Mouse (Mus musculus) liver, adult 2 months (tissue): ENCODE data around the gene Hist1h2af. TPM values are rescaled to one million over a fixed set of nuclear protein-coding genes. Genes with fewer than 3 reads are reported as not detected.
"Not testable (repeated sequence)": the region's sequence is repeated elsewhere in the genome, so short reads cannot be mapped to it uniquely, and the experiment has no call there.

ENCODE experiments used
- DNase-seq: peaks from one replicate; pipeline ENCODE4 v3.0.0-alpha.2; 2011; ENCODE audit warnings: low read depth, low spot score; ENCODE audit errors: extremely low read depth
- H3K27ac ChIP-seq: fragments of 200-500 bp; replicated peaks from 2 replicates; pipeline ENCODE4 v1.5.1; 2012; ENCODE audit warnings: low read depth, mild to moderate bottlenecking, control low read depth, inconsistent platforms, low read length; ENCODE audit not compliant: insufficient read depth
- H3K27me3 ChIP-seq: fragments of 200-500 bp; 2 replicates; pipeline ENCODE4 v1.6.1; 2012; ENCODE audit warnings: mild to moderate bottlenecking, moderate library complexity, low read length, inconsistent platforms; ENCODE audit not compliant: control insufficient read depth, insufficient read depth
- H3K36me3 ChIP-seq: fragments of 200-500 bp; 2 replicates; pipeline ENCODE4 v1.6.1; 2012; ENCODE audit warnings: low read length, inconsistent platforms; ENCODE audit not compliant: control insufficient read depth, insufficient read depth
- H3K4me1 ChIP-seq: fragments of 200-500 bp; 2 replicates; pipeline ENCODE4 v1.6.1; 2011; ENCODE audit warnings: low read length; ENCODE audit not compliant: control insufficient read depth, insufficient read depth
- H3K4me3 ChIP-seq: fragments of 200-500 bp; 2 replicates; pipeline ENCODE4 v1.5.1; 2011; ENCODE audit warnings: low read depth, mild to moderate bottlenecking, control low read depth, low read length, moderate library complexity; ENCODE audit not compliant: insufficient read depth
- H3K79me2 ChIP-seq: fragments of 200-500 bp; 2 replicates; pipeline ENCODE4 v1.6.1; 2012; ENCODE audit warnings: inconsistent platforms, mild to moderate bottlenecking, low read length, moderate library complexity; ENCODE audit not compliant: control insufficient read depth, insufficient read depth
- H3K9ac ChIP-seq: fragments of 200-500 bp; 2 replicates; pipeline ENCODE4 v1.6.1; 2012; ENCODE audit warnings: low read depth, mild to moderate bottlenecking, control low read depth, inconsistent platforms, low read length
- CTCF ChIP-seq: fragments of 200-500 bp; IDR thresholded peaks from 2 replicates; pipeline ENCODE4 v1.5.1; 2011; ENCODE audit warnings: low read depth, low read length, control low read depth
- POLR2A ChIP-seq: fragments of 200-500 bp; IDR thresholded peaks from 2 replicates; pipeline ENCODE4 v1.6.1; 2011; ENCODE audit warnings: low read length, control low read depth; ENCODE audit not compliant: insufficient read depth; ENCODE audit errors: extremely low read depth
- WGBS: fragments of 180-500 bp; shearing (Covaris S2); methylation state at CpG from one replicate; pipeline ENCODE4 v1.1.7; 2018; 5-methylcytosine and 5-hydroxymethylcytosine counted together
- polyA plus RNA-seq: library from polyadenylated mRNA; depleted of rRNA; stranded (reverse); fragments of >200 nt; gene quantifications from 2 replicates; pipeline ENCODE4 v1.2.3, GENCODE M21; 2012
- total RNA-seq: library from RNA; depleted of rRNA; stranded (reverse); fragments of >200 nt; gene quantifications from 2 replicates; pipeline ENCODE4 v1.2.3, GENCODE M21; 2014

Hist1h2af gene
- total and polyA plus RNA-seq, 2 experiments, result 2.9 to 9.2 TPM

DNA sequence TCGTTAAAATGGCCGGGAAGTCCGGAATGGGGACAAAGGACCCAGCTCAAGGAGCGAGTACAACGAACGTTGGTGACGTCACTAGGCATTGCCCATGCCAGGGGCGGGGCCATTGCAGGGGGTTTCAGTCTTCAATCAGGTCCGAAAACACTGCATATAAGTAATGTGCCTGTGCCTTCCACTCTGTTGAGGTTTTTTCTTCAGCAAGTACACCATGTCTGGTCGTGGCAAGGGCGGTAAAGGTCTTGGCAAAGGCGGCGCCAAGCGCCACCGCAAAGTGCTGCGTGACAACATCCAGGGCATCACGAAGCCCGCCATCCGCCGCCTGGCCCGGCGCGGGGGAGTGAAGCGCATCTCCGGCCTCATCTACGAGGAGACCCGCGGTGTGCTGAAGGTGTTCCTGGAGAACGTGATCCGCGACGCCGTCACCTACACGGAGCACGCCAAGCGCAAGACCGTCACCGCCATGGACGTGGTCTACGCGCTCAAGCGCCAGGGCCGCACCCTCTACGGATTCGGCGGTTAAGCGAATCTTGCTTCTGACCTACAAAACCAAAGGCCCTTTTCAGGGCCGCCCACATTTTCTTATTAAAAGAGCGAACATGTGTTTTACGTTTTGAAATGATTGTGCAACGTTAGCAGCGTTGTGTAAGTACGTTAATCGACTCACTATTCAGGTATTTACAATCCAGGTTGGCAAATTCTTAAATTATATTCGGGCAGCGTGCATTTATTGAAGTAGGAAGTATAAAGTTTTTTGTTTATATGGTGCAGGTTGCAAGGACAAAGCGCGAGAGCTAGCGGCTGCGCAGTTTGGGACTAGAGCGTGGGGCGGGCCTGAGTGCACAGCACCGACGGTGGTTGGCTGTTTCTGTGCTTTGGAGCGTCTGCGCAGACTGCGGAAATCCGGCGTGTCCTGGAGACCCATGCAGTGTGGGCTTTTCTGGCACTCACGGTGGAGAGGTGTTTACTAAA, 2.5 kb upstream of the Hist1h2af start, which contains the start of gene Hist1h4h:
Hist1h4h (plus strand) TSS at position 150 of the 975 bp plus-strand sequence.
- no peaks in the 10 kb centered on the region for H3K36me3 ChIP-seq
- peaks cover 11% of the 10 kb centered on the region for H3K4me1 ChIP-seq
- peak within 1 kb of the TSS; percentile 52 for H3K27ac ChIP-seq
- no peaks in the 10 kb centered on the region for H3K79me2 ChIP-seq
- WGBS, result under 1% methylated on average over 61 of the region's 70 CpGs
- TF ChIP-seq POLR2A, result peak; percentile 99
- no peak for TF ChIP-seq CTCF
- H3K27me3 ChIP-seq, result no peaks in the 10 kb centered on the region
- H3K9ac ChIP-seq, result peak within 1 kb of the TSS; percentile 47
- peak; percentile 93 for DNase-seq
- peak within 1 kb of the TSS; percentile 56 for H3K4me3 ChIP-seq

DNA sequence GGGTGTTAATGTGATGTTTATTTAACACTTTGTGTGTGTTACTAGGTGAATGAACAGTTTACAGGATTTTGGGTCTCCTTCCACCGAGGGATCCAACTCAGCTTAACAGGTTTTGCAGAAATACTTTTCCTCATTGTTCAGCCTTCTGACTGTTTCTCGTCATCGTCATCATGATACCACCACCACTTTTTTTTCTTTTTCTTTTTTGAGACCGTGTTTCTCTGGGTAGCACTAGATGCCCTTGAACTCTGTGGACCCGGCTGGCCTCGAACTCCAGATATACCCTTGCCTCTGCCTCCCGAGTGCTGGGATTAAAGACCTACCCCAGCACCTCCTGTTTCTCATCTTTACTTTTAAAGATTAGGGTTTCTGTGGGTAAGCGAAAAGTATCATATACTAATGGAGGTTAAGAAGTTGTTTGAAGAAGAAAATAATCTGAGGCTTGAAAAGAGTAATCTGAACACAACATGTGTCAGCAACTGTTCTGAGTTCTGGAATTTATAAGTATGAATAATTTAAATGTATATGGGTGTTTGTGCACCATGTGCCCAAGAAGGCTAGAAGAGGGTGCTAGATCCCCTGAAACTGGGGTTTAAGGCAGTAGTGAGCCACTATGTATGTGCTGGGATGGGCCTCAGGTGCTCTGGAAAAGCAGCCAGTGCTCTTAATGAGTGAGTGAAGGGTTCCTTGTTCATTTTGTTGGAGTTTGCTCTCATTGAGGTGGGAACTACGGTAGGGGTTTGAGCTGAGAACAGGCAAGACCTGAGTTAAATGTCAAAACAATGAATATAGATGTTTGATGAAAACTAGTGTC, 1.2 kb upstream of the Hist1h2af start:
- H3K27ac ChIP-seq, result peak overlapping the region; percentile 27; the same call in 1 of the 2 replicates
- H3K9ac ChIP-seq, result peak overlapping the region; percentile 31; the same call in 1 of the 2 replicates
- TF ChIP-seq POLR2A (no peak), CTCF (no peak)
- no peaks in the 10 kb centered on the region for H3K27me3 ChIP-seq
- H3K36me3 ChIP-seq, result no peaks in the 10 kb centered on the region
- peak; percentile 21 for DNase-seq
- WGBS, result 17% methylated on average over 9 of the region's 9 CpGs
- H3K4me1 ChIP-seq, result peaks cover 11% of the 10 kb centered on the region
- H3K79me2 ChIP-seq, result no peaks in the 10 kb centered on the region
- peak overlapping the region; percentile 56 for H3K4me3 ChIP-seq

DNA sequence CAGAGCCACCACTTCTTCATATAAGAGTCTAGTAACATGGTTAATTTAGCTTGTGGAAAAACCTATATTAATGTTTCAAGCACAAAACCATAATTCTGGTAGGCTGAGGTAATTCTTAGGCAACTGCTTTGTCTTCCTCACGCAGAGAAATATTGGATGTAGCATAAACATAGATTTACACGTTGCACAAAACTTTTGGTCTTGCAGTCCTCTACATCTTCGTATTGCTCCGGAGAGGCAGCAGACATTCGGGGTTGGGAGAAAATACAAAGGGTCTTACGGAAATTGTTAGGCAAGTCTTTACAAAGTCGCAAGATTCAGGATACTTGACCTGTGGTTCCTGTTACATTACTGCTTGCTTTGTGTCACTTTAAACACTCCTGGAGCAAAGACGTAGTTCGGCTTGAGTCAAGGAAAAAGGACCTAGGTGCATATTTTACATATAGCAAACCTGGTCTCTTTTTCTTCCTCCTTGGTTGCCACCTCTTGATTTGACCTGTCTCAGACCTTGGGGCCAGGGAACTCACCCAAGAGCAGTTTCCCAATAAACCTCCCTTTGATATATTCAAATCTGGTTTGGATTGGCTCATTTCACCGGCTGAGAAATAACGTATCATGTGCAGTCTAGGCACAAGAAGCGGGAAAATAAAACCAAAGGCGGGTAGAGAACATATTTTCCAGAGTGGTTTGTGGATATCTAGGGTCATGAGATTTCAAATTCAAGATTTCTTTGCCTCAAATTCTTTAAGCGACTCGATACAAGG, 844 bp downstream of the Hist1h2af start:
- Histone ChIP-seq H3K79me2 (no peaks in the 10 kb centered on the region), H3K4me1 (peaks cover 11% of the 10 kb centered on the region), H3K27ac (no peak overlapping the region), H3K36me3 (no peaks in the 10 kb centered on the region), H3K9ac (no peak overlapping the region), H3K4me3 (no peak overlapping the region), H3K27me3 (no peaks in the 10 kb centered on the region)
- TF ChIP-seq CTCF, result no peak
- no peak for TF ChIP-seq POLR2A
- DNase-seq, result peak; percentile 87
- WGBS, result 1% methylated on average over 15 of the region's 15 CpGs

DNA sequence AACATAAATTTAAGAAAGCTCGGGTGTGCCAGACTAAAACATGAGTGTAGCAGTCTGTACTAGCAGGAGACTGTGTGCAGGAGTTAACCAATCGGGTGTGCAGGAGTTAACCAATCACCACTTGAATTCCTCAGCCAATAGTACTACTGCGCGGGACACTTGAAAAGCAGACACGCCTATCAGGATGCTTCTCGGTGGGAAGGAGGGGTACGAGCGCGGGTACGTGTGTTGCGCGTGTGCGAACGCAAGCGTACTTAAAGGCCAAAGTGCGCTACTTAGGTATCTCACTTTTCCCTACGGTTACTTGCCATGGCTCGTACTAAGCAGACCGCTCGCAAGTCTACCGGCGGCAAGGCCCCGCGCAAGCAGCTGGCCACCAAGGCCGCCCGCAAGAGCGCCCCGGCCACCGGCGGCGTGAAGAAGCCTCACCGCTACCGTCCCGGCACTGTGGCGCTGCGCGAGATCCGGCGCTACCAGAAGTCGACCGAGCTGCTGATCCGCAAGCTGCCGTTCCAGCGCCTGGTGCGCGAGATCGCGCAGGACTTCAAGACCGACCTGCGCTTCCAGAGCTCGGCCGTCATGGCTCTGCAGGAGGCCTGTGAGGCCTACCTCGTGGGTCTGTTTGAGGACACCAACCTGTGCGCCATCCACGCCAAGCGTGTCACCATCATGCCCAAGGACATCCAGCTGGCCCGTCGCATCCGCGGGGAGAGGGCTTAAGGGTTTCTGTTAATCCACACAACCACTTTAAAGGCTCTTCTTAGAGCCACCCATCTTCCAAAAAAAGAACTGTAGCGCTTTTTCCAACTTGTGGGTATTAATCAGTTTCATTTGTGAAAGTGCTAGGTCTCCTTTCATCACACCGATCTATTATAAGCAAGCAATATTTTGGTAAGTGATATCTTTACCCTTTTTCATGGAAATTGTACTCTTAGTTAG, 1.7 kb downstream of the Hist1h2af start, which contains the start of gene Hist1h3g:
Hist1h3g (plus strand) TSS at position 286 of the 939 bp plus-strand sequence.
- not testable (repeated sequence) for H3K79me2 ChIP-seq, H3K27me3 ChIP-seq, H3K36me3 ChIP-seq, H3K9ac ChIP-seq, H3K27ac ChIP-seq
- WGBS, result 2% methylated on average over 49 of the region's 62 CpGs
- Histone ChIP-seq H3K4me1 (peaks cover 11% of the 10 kb centered on the region), H3K4me3 (peak within 1 kb of the TSS; percentile 48)
- peak; percentile 89 for DNase-seq
